Mouse (Mus musculus): ENCODE data around the gene Tspo2.
A peak's percentile ranks its signal among the peaks of the same experiment; 100 is the strongest.
"Not testable (repeated sequence)": the region's sequence is repeated elsewhere in the genome, so short reads cannot be mapped to it uniquely, and the experiment has no call there.

Gene Tspo2

DNA sequence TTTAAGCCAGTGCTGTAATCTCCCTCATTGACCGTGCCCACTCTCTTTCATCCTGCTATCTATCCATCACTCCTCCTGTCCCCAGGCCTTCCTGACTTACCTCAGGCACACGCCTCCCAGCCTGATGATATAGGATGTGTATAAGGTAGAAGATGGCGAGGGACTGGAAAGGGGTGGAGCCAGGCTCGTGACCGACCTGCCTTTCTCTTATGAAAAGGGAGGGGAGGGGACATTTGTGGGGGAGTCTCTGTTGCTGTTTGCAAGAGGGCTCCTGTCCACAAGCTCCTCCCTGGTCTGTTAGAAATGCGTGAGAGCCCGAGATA lies at the start of gene Tspo2:
Tspo2 (minus strand) TSS at position 170 of the 323 bp plus-strand sequence.
- ATAC-seq (ENCODE audit: insufficient number of reproducible peaks, low FRiP score, low TSS enrichment), result no peak

DNA sequence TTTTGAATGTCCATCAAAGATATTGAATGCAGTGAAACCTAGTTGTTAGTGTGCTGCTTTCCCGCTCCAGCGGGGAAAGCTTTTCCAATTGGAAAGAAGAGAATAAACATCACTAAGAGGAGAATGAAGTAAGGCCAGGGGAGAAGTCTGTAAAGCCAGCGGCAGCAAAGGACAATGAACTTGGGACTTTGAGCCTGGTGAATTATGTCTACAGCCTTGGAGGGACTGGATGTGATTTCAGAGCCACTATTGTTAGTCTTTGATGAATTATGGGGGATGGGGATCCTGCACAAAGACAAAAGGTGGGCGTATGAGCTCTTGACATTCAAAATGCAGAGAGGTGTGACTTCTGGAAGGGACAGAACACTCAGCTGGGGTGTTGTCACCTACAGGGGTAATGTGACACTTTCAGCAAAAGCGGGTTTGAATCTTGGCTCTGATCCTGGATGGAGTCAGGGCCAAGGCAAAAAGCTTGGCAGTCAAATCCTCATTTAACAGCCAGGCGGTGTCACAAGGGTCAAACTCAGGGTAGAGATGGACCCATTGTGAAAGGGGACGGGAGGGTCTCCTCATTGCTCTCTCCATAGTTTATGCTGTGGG lies 49.6 kb upstream of the Tspo2 start:
- no peak for ATAC-seq (ENCODE audit: insufficient number of reproducible peaks, low FRiP score, low TSS enrichment)

DNA sequence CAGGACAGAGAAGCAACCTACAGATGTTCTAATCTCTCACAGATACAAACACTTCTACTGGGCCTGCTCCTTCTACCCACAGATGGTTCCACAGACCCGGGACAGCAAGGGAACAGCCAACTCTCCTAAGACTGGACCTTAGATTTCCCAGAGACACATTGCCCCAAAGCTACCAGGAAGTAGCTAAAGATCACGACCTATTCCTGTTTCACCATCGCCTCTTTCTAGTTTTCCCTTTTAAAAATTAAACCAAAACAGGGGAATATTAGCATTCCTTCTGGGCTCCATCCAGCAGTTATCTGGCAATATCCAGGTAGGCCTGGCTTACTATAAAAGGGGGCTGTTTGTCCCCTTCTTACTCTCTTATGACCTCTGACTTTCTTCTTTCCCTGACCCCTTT lies 46.7 kb upstream of the Tspo2 start:
- no peak for ATAC-seq (ENCODE audit: insufficient number of reproducible peaks, low FRiP score, low TSS enrichment)

DNA sequence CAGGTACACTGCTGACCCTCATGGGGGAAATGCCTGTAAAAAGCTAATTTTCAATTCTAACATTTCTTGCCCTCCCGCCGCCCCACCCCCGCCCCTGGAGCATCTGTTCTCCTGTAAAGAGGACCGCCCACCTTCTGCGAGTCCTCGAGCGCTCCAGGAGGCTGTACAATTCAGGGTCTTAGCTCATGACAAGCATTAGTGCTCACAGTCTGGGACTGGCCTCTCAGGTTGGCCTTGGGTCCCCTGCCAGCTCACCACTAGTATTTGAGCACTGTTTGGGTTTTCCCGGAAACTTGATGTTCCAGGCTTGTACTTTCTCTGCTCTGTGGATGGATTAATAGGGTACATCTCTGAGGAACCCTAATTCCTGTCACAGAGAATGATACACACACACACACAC lies 42.7 kb upstream of the Tspo2 start:
- no peak for ATAC-seq (ENCODE audit: insufficient number of reproducible peaks, low FRiP score, low TSS enrichment)

DNA sequence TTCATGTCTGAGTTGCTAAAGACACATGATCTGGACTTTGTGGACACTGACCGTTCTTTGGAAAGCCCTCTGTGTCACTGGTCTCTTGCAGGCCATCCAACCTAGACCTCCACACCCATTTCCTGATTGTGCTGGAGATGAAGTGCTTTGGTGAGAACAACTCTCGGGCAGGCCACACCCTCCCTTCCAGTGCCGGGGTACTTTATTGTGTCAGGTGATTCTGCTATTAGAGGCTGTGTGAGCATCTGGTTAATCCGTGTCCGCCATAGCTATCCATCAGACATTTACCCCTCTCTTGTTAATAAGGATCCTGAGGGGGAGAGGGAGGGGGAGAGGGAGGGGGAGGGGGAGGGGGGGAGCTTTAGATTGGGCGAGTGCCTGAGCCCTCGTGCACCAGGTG lies 42.3 kb upstream of the Tspo2 start:
- no peak for ATAC-seq (ENCODE audit: insufficient number of reproducible peaks, low FRiP score, low TSS enrichment)

DNA sequence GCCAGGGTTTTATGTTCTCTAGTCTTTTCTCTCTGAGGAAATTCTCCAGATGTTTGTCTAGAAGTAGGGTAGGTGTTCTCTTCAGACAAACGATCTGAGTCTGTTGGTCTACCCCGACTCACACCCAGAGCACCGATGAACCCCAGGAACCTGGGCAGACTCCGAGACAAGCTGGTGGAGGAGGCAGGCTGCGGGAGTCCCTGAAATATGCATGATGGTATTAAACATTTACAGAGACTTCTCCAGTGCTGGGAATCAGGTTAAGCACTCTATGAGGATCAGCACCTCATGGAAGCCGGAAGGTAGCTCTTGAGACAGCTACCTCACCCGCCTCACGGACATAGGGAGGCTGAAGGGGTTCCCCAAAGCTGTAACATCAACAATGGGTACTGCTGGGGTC lies 41.3 kb upstream of the Tspo2 start:
- no peak for ATAC-seq (ENCODE audit: insufficient number of reproducible peaks, low FRiP score, low TSS enrichment)

DNA sequence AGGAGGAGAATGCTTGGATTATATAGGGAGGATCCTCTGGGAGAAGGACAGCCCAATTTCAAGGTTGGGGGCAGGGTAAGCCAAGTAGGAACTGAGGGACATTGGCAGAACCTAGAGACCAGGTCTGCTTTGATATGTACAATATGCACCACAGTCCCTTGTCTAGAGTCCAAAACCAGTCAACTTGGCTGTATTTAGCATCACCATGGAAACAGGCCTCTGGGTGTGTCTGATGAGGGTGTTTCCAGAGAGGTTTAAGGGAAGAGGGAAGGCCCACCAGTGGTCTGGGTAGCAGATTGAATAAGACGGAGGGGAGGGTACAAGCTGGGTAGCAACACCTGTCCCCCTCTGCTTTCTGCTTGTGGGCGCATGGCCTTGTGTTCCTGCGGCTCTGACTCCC lies 38.1 kb upstream of the Tspo2 start:
- ATAC-seq (ENCODE audit: insufficient number of reproducible peaks, low FRiP score, low TSS enrichment), result no peak

DNA sequence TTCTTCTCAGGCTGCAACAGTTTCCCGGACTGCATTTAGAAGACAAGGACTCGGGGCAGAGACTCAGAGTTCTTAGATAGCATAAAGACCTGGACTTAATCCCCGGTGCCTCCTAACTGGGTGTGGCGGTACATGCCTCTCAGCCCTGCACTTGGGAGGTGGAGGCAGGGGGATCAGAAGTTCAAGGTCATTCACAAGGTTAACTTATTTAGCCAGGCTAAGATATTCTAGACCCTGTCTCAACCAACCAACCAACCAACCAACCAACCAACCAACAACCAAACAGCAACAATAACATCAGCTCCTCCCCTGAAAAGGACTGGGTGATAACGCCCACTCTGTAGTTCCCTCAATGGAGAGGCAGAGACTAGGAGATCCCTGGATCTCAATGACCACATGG lies 32.9 kb upstream of the Tspo2 start:
- no peak for ATAC-seq (ENCODE audit: insufficient number of reproducible peaks, low FRiP score, low TSS enrichment)

DNA sequence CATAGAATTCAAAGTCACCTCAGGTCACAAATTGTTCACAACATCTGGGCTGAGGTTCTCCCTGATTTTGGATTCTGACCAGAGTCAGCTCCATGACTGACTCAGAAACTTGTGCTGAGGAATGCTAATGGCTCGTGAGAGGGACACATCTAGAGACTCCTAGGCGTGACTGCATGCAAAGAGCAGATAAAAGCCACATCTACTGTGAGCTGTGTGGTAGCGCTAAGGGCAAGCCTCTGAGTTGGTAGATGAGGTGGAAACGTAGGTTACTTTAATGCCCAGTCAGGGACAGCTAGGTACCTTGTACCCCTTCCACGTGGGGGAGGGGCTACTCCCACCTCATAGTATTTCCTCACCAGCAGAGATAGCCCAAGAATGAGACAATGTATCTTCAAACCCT lies 32.4 kb upstream of the Tspo2 start:
- no peak for ATAC-seq (ENCODE audit: insufficient number of reproducible peaks, low FRiP score, low TSS enrichment)

DNA sequence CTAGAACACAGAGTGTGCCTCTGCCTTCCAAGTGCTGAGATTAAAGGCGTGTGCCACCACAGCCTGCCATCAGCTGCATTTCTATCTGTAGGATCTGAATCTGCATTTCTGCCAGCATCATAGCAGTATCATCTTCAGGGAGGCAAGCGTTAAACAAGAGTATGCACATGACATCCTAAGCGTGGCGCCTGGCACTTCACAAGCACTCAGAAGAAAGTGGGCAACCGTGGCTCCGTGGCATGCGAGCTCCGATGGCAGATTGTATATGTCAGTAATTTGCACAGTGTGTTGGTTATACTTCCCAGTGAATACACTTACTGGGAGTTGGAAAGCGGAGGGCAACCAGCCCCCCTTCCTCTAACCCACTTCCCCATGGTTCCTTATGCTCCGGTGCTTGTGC lies 28.6 kb upstream of the Tspo2 start:
- no peak for ATAC-seq (ENCODE audit: insufficient number of reproducible peaks, low FRiP score, low TSS enrichment)

DNA sequence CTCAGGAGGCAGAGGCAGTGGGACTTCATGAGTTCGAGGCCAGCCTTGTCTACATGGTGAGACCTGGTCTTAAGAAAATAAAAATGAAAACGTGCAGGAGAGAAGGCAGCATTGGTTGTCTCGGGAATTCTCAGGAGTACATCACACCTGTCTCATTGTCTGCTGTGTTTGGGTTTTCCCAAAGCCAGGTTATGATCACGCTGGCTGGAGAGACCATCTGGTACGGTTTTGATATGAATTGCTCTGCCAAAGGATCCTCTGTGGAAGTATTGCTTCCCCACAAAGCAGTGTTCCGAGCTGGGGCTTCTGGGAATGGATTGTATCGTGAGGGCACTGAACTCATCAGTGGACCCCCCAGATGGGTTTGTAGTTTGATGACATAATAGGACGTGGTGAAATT lies 24.1 kb upstream of the Tspo2 start:
- ATAC-seq (ENCODE audit: insufficient number of reproducible peaks, low FRiP score, low TSS enrichment), result peak; percentile 52; the same call in 1 of the 2 replicates

DNA sequence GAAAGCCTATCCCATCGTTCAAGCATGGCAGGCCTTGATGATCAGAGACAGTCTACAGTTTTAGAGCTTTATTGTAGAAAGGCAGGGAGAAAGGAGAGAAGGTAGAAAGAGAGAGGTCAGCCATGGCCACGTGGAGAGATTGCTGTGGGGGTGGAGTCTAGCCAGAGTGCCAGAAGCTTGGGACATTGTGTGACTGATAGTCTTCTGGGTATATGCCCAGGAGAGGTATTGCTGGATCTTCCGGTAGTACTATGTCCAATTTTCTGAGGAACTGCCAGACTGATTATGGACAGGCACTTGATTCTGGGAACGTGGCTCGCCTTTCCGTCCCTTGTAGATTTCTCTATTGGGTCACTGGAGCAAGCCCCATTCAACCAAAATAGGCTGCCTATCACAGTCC lies 23.0 kb upstream of the Tspo2 start:
- not testable (repeated sequence) for ATAC-seq (ENCODE audit: insufficient number of reproducible peaks, low FRiP score, low TSS enrichment)

DNA sequence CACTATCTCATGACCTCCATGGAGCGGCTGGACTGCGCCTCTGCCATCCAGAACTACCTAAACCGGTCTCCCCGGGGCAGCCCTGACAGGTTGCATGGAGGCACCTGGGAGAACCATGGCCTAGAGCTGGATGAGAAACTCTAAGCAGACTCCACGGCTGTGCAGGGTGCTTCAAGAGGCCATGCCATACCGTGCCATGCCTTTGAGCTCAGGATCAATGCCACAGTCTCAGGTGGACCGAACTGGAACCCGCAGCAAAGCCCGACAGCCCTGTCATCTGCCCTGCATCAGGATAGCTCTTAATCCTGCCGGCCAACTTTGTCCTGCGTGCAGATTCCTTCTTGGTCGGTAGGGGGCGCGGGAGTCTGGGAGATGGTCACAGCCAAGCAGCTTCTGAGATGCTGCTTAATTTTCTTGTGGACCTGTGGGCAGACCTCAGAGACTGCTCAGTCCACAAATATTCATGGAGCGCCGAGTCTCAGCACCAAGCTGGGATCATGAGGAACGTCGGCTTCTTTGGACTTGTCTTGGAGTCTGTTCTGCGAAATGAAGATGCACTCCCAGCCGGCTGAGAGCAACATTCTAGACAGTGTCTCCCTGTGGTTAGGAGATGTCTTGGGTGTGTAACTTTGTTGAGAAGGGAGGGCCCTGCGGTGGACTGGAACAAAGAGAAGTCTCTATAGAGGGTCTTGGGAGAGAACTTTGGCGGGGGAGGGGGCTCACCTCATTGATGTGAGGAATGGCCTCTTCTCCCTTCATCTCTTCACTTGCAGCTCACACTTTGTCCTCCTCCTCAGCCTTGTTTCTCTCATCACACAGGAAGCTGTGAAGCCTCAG lies 16.3 kb upstream of the Tspo2 start:
- ATAC-seq (ENCODE audit: insufficient number of reproducible peaks, low FRiP score, low TSS enrichment), result peak; percentile 81

DNA sequence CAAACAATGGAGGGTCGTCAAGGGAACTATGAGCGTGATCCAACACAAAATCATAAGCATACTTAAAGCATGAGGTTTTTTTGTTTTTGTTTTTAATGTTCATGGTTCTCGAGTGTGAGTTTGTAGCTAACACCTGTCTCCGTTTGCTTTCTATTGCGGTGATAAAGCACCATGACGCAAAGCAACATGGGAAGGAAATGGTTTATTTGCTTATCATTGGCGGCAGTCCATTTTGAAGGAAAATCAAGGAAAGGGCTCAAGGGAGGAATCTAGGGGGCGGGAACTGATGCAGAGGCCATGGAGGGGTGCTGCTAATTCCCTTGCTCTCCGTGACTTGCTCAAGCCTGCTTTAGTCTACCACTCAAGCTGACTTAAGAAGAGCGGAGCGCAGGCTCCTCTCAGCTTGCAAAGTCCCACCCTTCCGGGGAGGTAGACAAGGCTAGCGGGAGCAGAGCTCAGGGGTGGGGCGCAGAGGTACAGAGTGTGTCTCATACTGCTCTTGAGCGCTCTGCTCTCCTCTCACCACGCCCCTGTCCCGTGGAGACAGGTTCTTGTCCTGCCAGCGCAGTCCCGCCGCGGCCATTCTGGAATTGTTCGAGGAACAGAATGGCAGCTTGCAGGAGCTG lies 15.6 kb upstream of the Tspo2 start:
- ATAC-seq (ENCODE audit: insufficient number of reproducible peaks, low FRiP score, low TSS enrichment), result 0 out of 2 replicates have a peak, but pooled peaks have one; percentile 22

DNA sequence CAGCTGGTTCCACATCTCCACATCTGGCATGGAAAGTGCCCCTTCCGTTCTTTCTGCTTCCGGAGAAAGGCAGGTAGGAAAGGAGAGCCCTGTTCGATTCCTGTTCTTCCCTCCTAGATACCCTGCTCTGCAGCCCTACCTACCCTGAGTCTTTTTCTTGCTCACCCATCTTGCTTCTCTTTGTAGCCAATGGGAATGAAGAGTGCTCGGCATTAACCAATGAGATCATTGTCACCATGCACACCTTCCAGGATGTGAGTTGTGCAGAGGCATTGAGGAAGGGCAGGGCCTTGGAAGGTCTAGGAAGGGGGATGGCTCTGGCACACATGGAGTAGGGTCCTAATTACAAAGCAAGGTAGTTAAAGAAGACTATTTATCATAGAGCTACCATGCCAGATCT lies 12.1 kb upstream of the Tspo2 start:
- ATAC-seq (ENCODE audit: insufficient number of reproducible peaks, low FRiP score, low TSS enrichment), result no peak

DNA sequence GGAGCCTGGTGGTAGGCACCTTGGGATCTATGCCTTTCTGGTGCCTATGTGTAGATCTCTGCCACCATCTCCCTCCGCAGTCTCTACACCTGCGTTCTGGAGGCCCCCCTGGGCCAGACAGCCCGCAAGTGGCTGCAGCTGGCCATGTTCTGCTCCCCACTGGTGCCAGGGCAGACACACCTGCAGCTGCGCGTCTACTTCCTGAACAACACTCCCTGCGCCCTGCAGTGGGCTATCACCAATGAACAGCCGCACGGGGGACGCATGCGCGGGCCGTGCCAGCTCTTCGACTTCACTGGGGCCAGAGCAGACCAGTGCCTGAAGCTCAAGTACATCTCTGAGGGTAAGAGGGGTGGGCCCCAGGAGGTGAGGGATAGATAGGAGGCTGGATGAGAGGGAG lies 10.8 kb upstream of the Tspo2 start:
- ATAC-seq (ENCODE audit: insufficient number of reproducible peaks, low FRiP score, low TSS enrichment), result no peak

DNA sequence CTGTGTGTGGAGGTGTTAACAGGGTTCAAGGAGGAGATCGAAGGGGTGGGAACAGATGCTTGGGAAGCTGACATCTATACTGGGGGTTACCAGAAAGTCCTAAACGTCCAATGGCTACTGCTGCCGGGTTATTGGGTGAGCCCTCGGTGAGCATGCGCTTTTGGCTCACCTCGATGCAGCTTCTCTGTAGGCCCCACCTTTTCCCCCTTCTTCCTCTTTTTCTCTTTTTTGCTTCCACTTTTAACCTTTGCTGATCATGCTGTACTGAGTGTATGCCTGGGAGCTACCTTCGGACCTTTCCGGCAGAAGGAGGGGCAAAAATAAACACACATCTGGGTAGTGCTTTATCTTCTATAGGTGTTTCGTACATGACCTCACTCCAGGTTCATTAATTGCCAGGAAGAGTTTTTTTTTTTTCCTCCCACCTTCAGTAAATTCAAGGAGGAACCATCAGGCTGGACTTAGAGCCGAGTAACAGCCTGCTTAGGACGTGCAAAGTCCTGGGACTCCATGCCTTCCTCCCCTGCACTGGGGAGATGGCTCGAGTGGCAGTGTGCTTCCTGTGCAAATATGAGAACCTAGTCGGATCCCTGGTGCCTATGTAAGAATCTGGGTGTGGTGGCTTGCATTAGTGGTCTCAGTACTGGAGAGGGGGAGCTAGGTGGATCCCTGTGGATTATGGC lies 6.8 kb upstream of the Tspo2 start:
- no peak for ATAC-seq (ENCODE audit: insufficient number of reproducible peaks, low FRiP score, low TSS enrichment)

DNA sequence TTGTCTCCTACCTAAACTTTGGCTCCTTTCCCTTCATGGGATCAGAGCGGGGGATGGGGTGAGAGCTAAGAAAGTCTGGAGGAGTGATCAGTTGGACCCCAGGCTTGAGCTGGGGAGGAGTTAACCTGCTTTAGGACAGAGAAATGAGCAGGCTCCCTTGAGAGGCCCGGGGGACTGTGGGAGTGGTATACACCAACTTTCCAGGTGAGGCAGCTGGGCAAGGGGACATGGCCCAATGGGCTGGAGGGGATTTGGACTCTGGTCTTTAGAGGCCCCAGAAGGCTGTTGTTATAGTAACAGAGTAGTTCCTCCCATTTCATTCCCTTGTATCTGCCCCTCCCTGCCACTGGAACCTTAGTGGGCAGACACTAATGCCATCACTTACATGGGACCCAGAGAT lies 4.6 kb upstream of the Tspo2 start:
- ATAC-seq (ENCODE audit: insufficient number of reproducible peaks, low FRiP score, low TSS enrichment), result no peak

DNA sequence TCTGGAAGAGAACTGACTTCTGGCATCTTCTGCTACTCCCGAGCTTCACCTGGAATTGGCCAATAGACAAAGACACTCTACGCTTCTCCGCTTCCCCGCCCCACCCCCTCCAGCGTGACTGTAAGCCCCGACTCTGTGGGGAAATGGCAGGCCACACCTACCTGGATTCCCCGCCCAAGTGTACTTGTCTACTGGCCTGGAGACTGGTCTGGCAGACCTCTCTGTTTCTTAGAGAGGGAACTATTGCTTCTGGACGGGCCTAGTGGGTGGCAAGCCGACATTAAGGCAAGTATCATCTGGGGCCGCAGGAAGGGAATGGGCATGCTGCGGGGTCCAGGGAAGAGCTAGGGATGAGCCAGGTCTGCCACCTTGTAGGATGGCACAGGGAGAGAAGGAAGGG lies 3.4 kb upstream of the Tspo2 start, which contains the start of gene Unc5cl:
Unc5cl (plus strand) TSS at position 214 of the 400 bp plus-strand sequence.
- no peak for ATAC-seq (ENCODE audit: insufficient number of reproducible peaks, low FRiP score, low TSS enrichment)

DNA sequence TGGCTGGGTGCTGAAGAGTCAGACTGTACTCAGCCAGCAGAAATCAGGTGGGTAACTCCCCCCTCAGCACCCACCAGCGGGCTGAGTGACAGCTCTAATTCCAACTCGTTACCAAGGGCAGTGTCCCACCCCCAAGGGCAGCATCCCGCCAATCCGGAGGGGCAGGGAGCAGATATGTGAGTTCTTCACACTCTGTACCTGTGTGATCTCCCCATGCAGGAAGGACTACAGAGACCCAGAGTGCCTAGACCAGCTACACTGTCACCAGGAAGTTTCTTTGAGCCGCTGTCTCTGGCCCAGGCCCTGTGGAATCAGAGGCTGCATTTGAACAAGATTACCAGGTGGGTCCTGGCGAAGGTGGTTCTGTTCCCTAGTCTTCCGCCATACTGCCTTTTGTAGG lies 2.9 kb upstream of the Tspo2 start:
- no peak for ATAC-seq (ENCODE audit: insufficient number of reproducible peaks, low FRiP score, low TSS enrichment)

DNA sequence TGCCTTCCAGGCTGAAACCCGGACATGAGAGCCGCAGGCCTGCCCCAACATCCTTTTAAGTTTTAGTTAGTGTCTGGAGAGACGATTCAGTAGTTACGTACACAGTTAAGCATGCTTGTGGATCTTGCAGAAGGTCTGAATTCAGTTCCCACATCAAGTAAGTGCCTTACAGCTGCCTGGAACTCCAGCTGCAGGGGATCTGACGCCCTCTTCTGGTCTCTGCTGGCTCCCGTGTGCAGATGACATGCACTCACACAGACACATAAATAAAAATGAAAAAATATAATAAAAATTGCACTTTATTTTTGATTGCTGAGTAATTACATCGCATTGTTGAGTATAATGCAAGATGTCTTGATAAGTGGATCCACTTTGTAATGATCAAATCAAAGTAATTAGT lies 2.2 kb upstream of the Tspo2 start:
- ATAC-seq (ENCODE audit: insufficient number of reproducible peaks, low FRiP score, low TSS enrichment), result no peak

All from cerebellum, adult (tissue).